Mouse (Mus musculus) adrenal gland, adult 8-10 months (tissue): Measurements from ENCODE around the gene Zfp992. TPM values are rescaled to one million over a fixed set of nuclear protein-coding genes. Genes with fewer than 3 reads are reported as not detected.
"Not testable (repeated sequence)": the region's sequence is repeated elsewhere in the genome, so short reads cannot be mapped to it uniquely, and the experiment has no call there.

ENCODE experiments used
- DNase-seq: peaks from one replicate; pipeline ENCODE4 v3.0.0; 2022
- total RNA-seq, 4 experiments: library from RNA; stranded (reverse); gene quantifications; 2 replicates each; pipeline ENCODE4 v1.2.4; 2022

The Zfp992 gene
- total RNA-seq, 4 experiments from 2014 or later = 2.6 to 5.4 (median 4.6) TPM

DNA sequence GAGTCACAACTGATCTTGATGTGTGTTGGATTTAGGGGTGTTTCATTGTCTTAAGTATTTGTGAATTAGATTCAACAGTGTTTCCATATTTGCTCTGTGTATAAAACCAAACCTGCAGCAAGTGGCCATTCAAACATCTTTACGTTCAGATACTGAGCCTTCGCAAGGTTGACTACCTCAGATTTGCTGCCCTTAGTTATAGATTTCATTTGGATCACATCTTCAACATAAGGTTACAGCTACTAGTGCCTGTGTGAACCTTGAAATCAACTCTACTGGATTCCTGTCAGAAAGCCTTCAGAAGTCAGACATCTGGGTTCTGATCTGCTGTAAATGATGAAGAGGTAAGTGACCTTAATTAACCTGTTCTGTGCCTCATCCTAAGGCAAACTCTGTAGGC is 27.4 kb downstream of the Zfp992 start:
- not testable (repeated sequence) for DNase-seq

DNA sequence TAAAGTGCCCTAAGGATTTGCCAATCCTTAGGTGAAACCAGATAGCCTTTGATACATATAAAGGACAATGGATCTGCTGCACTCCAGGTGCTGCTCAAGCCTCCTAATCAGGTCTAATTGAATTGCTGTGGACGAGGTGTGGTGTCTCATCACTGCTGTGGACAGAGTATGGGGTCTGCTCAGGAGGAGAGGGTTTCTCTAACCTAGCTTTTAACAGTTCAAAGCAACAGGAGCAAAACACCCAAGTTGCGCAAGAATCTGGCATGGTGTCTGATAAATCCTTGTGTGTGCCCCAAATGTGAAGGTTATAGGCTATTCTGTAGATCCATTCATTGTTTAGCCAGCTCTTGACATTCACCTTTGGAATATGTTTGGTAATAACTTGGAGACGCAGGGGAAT is 28.1 kb downstream of the Zfp992 start:
- not testable (repeated sequence) for DNase-seq

DNA sequence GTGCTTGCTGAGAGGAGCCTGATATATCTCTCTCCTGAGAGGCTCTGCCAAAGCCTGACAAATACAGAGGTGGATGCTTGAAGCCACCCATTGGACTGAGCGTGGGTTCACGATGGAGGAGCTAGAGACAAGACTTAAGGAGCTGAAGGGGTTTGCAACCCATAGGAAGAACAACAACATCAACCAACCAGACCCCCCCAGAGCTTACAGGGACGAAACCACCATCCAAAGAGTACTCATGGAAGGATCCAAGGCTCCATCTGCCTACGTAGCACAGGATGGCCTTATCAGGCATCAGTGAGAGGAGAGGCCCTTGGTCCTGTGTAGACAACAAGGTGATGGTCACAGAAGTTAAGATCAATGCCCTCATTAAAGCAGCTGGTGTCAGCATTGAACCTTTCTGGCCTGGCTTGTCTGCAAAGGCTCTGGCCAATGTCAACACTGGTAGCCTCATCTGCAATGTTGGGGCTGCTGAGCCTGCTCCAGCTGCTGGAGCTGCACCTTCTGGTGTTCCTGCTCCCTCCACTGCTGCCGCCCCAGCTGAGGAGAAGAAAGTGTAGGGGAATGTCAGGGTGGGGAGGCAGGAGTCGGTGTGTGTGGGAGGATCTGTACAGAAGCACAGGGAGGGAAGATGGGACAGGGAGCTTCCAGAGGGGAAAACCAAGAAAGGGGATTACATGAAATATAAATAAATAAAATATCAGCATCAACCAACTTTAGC is 31.7 kb downstream of the Zfp992 start:
- not testable (repeated sequence) for DNase-seq

DNA sequence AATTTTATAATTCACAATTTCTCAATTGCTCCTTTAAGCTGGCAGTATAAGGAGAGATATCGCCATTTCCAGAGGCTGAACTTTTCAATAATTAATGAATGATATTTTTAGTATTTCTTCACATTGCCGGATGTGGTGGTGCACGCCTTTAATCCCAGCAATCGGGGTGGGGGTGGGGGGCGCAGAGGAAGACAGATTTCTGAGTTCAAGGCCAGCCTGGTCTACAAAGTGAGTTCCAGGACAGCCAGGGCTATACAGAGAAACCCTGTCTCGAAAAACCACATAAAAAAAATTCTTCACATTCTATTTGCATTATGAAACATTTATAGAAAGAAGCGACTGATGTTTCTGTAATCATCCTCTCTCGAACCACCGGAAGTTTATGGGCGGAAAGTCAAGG is 33.7 kb downstream of the Zfp992 start:
- not testable (repeated sequence) for DNase-seq

DNA sequence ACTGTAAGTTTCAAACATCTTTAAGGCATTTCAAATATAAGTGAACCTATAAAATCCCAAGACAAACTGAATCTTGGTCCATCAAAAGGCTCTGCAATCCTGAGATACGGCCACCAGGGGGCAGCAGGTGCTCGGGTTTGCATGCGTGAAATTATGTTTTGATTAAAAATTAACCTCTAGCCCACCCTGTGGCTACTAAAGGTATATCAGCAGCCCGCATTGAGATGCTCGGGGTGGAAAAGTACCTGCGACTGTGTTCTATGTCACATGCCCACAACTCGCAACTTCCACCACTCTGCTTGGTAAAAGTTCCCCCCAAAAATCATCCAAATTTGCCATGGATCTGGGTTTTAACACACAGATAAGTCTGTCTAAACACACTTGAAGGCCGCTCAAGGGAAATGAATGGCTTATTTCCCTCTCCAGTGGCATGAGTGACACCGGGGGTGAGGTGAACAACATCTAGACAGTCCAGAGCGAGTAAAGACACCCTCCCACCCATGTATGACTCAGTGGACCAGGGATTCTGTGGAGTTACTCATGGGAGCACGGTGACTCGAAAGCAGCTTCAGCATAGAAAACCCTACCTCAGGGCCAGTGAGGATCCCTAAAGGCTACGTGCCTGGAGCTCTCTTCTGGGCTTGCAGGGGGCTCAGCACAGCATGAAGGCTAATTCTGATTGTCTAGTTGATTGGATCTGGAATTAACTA is 34.9 kb downstream of the Zfp992 start:
- not testable (repeated sequence) for DNase-seq

DNA sequence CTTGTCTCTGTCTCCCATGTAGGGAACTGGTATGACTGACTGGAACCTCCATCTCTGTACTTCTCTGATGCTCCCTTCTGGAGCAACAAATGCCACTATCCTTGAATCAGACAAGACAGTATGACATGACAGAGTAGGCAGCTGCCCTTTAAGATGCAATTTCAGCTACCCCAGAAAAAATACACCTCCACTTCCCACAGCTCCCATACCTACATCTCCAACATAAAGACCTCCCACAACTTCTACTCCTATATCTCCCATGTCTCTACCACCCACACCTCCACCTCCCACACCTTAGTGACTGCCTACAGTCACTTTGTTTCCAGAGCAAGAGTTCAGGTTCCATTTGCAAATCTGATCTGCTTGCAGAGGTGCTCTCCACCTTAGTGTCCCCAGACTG is 35.9 kb downstream of the Zfp992 start:
- DNase-seq = not testable (repeated sequence)

DNA sequence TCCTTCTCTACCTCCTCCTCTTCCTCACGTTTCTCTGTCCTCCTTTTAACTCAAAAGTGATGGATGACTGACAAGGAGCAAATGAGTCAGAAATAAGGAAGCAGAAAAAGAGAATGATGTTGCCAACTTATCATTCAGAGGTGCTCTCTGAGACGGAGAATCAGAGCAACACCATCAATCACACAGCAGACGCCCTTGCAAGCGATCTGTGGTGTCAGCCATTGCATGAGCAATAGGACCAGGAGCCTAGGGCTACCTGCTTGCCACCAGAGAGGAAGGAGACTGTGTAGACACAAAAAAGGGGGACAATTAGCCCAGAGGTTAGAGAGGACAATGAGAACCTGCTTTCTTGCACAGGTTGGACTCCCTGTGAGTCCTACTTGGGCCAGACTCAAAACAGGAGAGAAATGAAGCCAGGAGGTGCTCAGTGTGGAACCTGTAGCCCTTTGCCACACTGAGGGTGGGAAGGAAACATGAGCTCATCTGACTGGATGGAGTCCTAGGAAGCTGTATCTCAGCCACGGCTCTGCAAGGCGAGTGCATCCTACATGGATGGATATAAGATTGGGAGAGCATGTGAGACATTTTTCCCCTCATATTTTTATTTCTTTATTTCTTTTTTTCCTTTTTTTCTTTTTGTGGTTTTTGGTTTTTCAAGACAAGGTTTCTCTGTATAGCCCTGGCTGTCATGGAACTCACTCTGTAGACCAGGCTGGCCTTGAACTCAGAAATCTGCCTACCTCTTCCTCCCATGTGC is 36.5 kb downstream of the Zfp992 start:
- not testable (repeated sequence) for DNase-seq

DNA sequence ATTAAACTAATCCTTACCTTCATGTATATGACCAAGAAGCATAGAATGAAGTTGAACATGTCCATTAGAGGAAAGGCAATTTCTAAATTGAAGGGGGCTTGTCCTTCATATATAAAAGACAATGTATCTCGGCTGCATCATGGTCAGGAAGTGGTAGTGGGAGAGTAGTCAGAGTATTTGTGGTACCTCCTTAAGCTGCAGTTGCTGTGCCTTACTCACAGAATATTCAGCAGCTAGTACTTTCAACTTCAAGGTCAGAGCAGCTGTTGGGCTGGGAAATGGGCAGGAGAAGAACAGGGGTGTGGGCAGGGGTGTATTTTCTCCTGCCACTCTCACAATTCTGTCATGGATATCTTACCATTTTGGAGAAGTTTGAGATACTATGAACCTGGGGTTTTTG is 37.9 kb downstream of the Zfp992 start:
- not testable (repeated sequence) for DNase-seq

DNA sequence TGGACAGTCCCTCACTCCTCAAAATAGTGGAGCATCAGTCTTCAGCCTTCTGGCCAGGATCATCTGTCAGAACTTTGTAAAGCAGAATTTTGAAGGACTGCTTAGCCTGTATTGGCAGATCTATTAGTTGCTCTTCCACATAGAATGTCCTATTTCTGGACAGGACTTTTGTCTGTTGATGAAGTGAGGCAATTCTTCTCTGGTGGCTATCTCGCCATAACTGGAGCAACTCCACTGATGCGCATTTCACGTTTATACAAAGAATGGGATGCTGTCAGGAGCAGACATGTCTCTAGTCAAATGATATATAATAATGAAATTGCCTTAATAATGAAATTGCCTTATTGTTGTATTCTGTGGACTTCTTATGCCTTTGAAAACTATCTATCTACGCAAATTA is 40.4 kb downstream of the Zfp992 start:
- not testable (repeated sequence) for DNase-seq

DNA sequence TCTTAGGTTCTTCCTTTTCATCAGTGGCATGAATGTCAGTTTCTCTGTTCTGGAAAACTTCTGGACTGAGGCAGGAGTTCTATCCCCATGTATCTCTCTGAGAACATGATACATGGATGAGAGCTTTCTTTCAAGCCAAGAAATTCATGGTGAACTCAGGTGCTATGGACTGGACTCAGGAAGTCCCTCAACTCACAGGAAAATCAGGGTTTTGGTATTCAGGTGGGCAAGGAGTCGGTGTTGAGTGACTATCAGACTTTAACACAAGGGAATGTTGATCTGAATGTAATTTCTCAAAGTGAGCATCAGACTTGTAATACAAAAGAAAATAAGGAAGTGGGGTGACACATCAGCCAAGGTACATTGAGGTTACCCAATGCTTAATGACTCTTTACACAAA is 43.2 kb downstream of the Zfp992 start:
- not testable (repeated sequence) for DNase-seq

DNA sequence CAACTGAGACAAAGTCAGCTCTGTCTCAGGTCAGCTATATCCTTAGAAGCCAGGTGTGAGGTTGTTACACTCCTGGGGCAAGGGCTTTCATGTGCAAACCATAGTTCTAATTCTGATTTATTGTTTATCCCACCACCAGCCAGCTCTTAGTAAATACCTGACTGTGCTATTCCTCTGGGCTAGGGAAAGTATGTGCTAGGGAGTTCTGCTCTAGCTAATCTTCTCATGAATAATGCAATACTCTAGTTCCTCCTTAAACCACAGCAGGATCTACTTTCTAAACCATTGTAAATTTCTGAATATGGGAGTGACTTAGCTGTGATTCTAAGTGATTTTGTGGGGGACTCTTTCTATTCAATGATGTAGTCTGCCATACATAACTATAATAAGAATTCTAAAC is 43.6 kb downstream of the Zfp992 start:
- DNase-seq = no peak

DNA sequence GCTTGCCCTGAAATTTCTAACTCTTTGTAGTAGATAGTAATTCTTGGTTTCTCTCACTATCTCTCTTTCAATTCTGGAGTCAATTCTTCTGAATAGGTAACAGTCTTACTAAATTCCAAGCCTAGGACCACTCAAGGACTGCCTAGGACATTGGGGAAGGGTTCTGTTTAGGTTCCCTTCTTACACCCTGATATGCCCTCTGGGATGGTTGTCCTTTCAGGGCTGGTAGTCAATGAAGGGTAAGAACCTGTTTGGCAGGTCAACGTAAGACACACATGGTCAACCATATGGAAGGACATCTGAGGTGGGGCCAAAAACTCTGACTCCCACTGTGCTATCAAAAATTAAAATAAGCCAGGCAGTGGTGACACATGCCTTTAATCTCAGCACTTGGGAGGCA is 44.0 kb downstream of the Zfp992 start:
- DNase-seq = no peak

DNA sequence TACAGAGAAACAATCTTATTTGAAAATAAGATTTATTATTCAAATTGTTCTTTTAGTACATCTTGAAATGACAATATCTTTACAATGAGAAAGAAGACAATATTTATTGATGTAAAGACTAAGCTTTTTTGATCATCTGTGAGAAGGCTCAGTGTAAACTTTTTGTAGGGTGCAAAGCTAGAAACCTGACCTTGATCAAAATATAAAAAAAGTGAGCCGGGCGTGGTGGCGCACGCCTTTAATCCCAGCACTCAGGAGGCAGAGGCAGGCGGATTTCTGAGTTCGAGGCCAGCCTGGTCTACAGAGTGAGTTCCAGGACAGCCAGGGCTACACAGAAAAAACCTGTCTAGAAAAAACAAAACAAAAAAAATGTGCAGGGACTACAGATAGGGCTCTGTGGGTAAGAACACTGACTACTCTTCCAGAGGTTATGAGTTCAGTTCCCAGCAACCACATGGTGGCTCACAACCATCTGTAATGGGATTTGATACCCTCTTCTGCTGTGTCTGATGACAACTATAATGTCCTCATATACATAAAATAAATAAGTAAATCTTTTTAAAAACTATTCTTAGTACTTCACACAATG is 44.6 kb downstream of the Zfp992 start:
- DNase-seq = not testable (repeated sequence)

DNA sequence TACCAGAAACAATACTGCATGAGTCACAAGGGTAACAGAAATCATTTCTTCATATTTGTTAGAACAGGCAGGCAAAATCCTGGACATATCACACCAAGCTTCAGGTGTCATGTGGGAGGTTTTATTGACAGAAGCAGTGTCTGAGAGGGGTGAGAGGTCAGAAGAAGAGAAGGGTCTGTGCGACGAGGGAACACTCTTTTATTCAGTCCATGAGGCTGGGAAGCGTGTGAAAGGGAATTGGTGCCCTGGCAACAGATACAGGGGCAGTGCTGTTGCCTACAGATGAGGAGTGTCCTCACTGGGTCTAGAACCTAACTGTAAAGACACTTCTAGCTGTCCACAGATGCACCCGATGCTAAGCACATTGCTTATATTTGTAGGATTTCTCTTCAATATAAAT is 46.2 kb downstream of the Zfp992 start:
- DNase-seq = no peak

DNA sequence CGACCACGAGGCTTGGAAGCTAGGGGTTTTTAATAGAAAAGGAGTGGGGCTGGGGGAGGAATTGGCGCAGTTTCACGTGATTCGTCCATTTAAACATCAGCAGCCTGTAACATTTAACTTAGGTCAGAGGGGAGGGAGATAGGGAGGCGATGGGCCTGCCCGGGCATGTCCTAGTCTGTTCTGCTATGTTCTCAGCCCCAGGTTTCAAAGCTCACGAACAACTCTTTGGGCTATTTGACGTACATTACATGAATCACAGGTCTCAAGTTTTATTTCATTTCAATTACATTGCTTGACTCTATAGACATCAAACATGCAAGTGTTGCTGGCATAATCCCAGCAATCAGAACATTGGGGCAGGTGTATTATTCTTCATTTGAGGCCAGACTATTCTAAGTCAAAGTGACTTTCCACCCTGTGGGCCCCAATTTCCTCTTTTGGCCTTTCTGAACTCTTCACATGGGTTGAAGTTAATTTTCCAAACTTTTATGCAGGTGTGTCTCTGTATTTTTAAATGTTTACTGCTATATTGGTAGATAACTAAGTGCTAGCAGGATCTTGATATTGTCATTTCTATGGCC is 49.0 kb downstream of the Zfp992 start:
- DNase-seq = not testable (repeated sequence)

DNA sequence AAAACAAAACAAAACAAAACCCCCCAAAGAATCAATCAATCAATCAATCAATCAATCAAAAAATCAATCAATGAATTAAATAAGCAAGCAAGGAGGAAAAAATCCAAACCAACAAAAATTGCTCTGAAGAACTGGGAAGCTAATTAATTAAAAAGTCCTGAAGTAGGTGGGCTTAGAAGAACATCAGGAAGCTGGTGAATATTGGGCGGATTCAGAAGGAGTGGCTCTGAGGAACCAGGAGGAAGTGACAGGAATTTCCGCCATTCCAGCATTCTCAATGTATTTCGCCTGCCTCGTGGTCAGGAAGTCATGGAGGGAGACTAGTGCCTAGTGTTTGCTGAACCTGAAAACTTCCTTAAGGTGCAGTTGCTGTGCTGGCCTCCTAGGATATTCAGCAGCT is 52.9 kb downstream of the Zfp992 start, which contains the start of gene Zfp981:
TSS of gene Zfp981 (plus strand) at position 301 of the 400 bp plus-strand sequence.
- DNase-seq = not testable (repeated sequence)

DNA sequence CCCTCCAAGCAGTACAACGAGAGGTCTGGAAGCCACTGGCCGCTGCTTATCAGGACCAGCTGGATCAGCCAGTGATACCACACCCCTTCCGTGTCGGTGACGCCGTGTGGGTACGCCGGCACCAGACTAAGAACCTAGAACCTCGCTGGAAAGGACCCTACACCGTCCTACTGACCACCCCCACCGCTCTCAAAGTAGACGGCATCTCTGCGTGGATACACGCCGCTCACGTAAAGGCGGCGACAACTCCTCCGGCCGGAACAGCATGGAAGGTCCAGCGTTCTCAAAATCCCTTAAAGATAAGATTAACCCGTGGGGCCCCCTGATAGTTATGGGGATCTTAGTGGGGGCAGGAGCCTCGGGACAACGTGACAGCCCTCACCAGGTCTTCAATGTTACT is 60.2 kb downstream of the Zfp992 start:
- DNase-seq = not testable (repeated sequence)

DNA sequence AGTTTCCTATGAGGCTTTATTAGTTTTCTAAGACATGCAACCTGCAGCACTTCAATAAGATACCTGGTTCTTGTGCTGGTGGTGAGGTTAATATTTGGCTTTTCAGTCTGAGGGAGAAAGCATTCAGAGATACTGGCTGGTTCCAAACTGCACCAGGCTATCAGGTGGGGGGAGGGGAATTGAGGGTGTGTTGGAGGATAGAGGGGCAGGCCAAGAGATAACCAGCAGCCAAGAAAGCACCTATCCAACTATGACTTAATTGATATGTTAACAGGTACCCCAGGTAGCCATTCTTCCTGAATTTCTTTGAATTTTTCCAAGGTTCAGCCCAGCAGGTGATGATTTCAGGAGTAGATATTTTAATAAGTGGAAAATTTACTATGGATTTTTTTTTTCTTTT is 63.0 kb downstream of the Zfp992 start:
- not testable (repeated sequence) for DNase-seq

DNA sequence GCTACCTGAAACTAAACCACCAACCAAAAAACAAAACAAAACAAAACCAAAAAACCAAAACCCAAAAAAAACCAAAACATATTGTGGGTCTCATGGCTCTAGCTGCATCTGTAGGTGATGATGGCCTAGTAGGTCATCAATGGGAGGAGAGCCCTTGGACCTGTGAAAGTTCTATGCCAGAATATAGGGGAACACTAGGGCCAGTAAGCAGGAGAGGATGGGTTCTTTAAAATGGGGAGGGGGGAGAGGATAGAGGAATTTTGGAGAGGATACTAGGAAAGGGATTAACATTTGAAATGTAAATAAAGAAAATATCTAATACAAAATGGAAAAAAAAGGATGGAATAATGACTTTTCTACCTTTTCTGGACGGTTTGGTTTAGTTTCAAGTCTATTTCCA is 67.7 kb downstream of the Zfp992 start:
- DNase-seq = no peak

DNA sequence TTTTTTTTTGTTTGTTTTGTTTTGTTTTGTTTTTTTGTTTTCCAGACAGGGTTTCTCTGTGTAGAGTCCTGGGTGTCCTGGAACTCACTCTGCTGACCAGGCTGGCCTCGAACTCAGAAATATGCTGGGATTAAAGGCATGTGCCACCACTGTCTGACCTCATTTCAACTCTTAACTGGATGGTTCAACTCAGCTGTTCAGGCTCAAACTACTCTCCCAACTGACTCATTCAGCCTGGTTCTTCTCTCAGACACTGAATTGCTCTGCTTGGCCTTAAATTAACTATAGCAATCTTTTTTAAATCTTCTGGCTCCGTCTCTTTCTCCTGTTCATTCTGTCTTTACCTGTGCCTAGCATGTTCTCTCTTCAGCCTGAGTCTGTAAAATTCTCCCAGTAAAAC is 68.3 kb downstream of the Zfp992 start:
- not testable (repeated sequence) for DNase-seq
